Mouse (Mus musculus): ENCODE results near the gene Spag17. TPM values are rescaled to one million over a fixed set of nuclear protein-coding genes. Genes with fewer than 3 reads are reported as not detected.

The Spag17 gene
- polyA plus RNA-seq, 1 experiment from 2014 or later: 0.54 TPM

- Histone ChIP-seq H3K27ac (ENCODE audit: low read depth, low read length) (no peak overlapping the region), H3K36me3 (ENCODE audit: control insufficient read depth, insufficient read depth, low read length) (no peaks in the 10 kb centered on the region)
- no peak for ATAC-seq (replicated peaks; ENCODE audit: insufficient number of reproducible peaks, low FRiP score, low TSS enrichment)
Measured at GRCm38 (mm10) chr3:99945171-99945570, 60.0 kb downstream of the Spag17 start.

DNA sequence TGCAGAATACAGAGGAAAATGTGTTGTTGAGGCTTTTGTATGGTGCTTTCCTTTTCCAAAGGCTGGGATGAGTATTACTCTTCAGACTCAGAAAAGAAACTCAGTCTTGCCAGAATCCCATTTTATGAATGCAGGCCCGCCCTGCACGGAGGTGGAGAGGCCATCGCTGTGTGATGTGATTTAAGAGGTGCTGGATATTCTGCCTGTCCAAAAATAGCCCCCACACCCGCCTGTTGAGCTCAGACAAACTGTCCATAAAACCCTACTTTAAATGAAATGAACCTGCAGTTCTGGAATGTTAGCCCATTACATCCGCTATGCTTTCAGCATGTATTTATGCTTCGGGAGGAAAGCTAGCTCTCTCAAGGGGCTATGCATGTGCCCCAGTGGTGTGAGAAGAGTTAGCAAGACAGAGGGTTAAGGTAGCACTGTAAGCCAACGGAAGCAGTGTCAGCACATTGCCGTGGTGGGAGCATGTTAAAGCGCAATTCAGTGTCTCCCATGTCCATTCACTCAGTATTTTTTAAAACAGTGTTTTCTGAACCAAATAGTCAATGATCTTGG lies 68.9 kb downstream of the Spag17 start:
- Histone ChIP-seq H3K4me1 (ENCODE audit: control insufficient read depth, insufficient read depth, low read length) (no peaks in the 10 kb centered on the region), H3K4me2 (no peak overlapping the region), H3K9ac (ENCODE audit: low read depth, low read length) (no peak overlapping the region), H3K27ac (ENCODE audit: low read depth, low read length) (no peak overlapping the region), H3K27me3 (ENCODE audit: control insufficient read depth, insufficient read depth, low read length) (no peaks in the 10 kb centered on the region), H3K36me3 (ENCODE audit: control insufficient read depth, insufficient read depth, low read length) (no peaks in the 10 kb centered on the region), H3K9me3 (replicated peaks; ENCODE audit: control insufficient read depth, low read length) (no peaks in the 10 kb centered on the region), H3K4me3 (ENCODE audit: low read depth, low read length) (no peak overlapping the region)
- no peak for ATAC-seq (replicated peaks; ENCODE audit: insufficient number of reproducible peaks, low FRiP score, low TSS enrichment)
- 68% methylated on average over 9 of the region's 9 CpGs for WGBS (ENCODE audit: insufficient replicate concordance)

More at GRCm38 (mm10) chr3:99945171-99945570, 60.0 kb downstream of the Spag17 start:
- H3K4me2 ChIP-seq: no peak overlapping the region
- 43% methylated on average over 2 of the region's 2 CpGs for WGBS (ENCODE audit: insufficient replicate concordance)
- H3K4me1 ChIP-seq (ENCODE audit: control insufficient read depth, insufficient read depth, low read length): no peaks in the 10 kb centered on the region
- H3K4me3 ChIP-seq (ENCODE audit: low read depth, low read length): no peak overlapping the region
- H3K9ac ChIP-seq (ENCODE audit: low read depth, low read length): no peak overlapping the region
- no peaks in the 10 kb centered on the region for H3K27me3 ChIP-seq (ENCODE audit: control insufficient read depth, insufficient read depth, low read length)
- H3K9me3 ChIP-seq (replicated peaks; ENCODE audit: control insufficient read depth, low read length): no peaks in the 10 kb centered on the region

GRCm38 (mm10) chr3:99956517-99956916 lies 71.3 kb downstream of the Spag17 start:
- Histone ChIP-seq H3K4me1 (ENCODE audit: control insufficient read depth, insufficient read depth, low read length) (no peaks in the 10 kb centered on the region), H3K27ac (ENCODE audit: low read depth, low read length) (no peak overlapping the region), H3K4me2 (no peak overlapping the region), H3K36me3 (ENCODE audit: control insufficient read depth, insufficient read depth, low read length) (no peaks in the 10 kb centered on the region), H3K4me3 (ENCODE audit: low read depth, low read length) (no peak overlapping the region), H3K27me3 (ENCODE audit: control insufficient read depth, insufficient read depth, low read length) (no peaks in the 10 kb centered on the region), H3K9me3 (replicated peaks; ENCODE audit: control insufficient read depth, low read length) (no peaks in the 10 kb centered on the region), H3K9ac (ENCODE audit: low read depth, low read length) (no peak overlapping the region)
- no peak for ATAC-seq (replicated peaks; ENCODE audit: insufficient number of reproducible peaks, low FRiP score, low TSS enrichment)

GRCm38 (mm10) chr3:99959805-99960485 lies 74.7 kb downstream of the Spag17 start:
- Histone ChIP-seq H3K27me3 (ENCODE audit: control insufficient read depth, insufficient read depth, low read length) (no peaks in the 10 kb centered on the region), H3K4me2 (no peak overlapping the region), H3K4me1 (ENCODE audit: control insufficient read depth, insufficient read depth, low read length) (no peaks in the 10 kb centered on the region), H3K9ac (ENCODE audit: low read depth, low read length) (no peak overlapping the region), H3K36me3 (ENCODE audit: control insufficient read depth, insufficient read depth, low read length) (no peaks in the 10 kb centered on the region), H3K9me3 (replicated peaks; ENCODE audit: control insufficient read depth, low read length) (no peaks in the 10 kb centered on the region), H3K4me3 (ENCODE audit: low read depth, low read length) (no peak overlapping the region), H3K27ac (ENCODE audit: low read depth, low read length) (no peak overlapping the region)
- WGBS (ENCODE audit: insufficient replicate concordance): 73% methylated on average over 7 of the region's 7 CpGs
- no peak for ATAC-seq (replicated peaks; ENCODE audit: insufficient number of reproducible peaks, low FRiP score, low TSS enrichment)

DNA sequence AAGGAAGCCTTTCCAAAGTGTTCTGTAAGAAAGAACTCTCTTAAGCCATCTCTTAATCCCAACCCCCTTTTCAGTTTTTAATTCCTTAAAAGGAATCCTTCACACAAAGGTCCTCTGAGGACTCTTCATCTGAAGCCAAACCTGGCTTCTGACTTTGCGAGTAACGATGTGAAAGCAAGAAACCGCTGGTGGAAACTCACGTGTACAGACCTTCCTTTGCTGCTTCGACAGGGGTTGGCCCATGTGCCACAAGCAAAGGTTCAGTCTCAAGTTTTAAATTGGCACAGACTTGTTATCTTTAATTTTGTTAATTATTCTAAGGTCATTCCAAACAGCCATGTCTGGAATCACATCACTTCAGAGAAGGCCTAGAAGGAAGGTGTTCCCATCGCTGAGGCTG lies 79.1 kb downstream of the Spag17 start:
- ATAC-seq (replicated peaks; ENCODE audit: insufficient number of reproducible peaks, low FRiP score, low TSS enrichment): no peak
- Histone ChIP-seq H3K27ac (ENCODE audit: low read depth, low read length) (no peak overlapping the region), H3K4me2 (no peak overlapping the region), H3K9ac (ENCODE audit: low read depth, low read length) (no peak overlapping the region), H3K9me3 (replicated peaks; ENCODE audit: control insufficient read depth, low read length) (no peaks in the 10 kb centered on the region), H3K27me3 (ENCODE audit: control insufficient read depth, insufficient read depth, low read length) (no peaks in the 10 kb centered on the region), H3K36me3 (ENCODE audit: control insufficient read depth, insufficient read depth, low read length) (no peaks in the 10 kb centered on the region), H3K4me1 (ENCODE audit: control insufficient read depth, insufficient read depth, low read length) (no peaks in the 10 kb centered on the region), H3K4me3 (ENCODE audit: low read depth, low read length) (no peak overlapping the region)
- 84% methylated on average over 6 of the region's 6 CpGs for WGBS (ENCODE audit: insufficient replicate concordance)

DNA sequence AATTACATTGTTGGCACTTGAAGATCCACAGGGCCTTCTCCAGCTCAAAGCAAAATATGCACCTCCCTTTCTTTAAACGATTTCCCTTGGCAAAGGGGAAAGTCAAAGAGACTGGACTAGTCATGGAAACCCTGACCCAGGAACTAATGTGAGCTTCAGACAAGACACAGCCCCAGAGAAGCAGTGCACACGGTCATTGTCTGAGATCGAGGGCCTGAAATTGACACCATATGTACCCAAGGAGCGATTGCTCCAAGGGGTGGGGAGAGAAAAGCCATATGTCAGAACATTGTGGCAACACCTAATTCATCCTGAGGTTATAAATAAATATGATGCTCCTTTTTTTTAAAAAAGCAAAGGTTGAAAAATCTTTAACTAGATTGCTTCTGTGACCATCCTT lies 80.7 kb downstream of the Spag17 start:
- Histone ChIP-seq H3K9me3 (replicated peaks; ENCODE audit: control insufficient read depth, low read length) (no peaks in the 10 kb centered on the region), H3K4me1 (ENCODE audit: control insufficient read depth, insufficient read depth, low read length) (no peaks in the 10 kb centered on the region), H3K27ac (ENCODE audit: low read depth, low read length) (no peak overlapping the region), H3K9ac (ENCODE audit: low read depth, low read length) (no peak overlapping the region), H3K4me3 (ENCODE audit: low read depth, low read length) (no peak overlapping the region), H3K27me3 (ENCODE audit: control insufficient read depth, insufficient read depth, low read length) (no peaks in the 10 kb centered on the region), H3K36me3 (ENCODE audit: control insufficient read depth, insufficient read depth, low read length) (no peaks in the 10 kb centered on the region), H3K4me2 (no peak overlapping the region)
- 73% methylated on average over 4 of the region's 4 CpGs for WGBS (ENCODE audit: insufficient replicate concordance)
- ATAC-seq (replicated peaks; ENCODE audit: insufficient number of reproducible peaks, low FRiP score, low TSS enrichment): no peak

DNA sequence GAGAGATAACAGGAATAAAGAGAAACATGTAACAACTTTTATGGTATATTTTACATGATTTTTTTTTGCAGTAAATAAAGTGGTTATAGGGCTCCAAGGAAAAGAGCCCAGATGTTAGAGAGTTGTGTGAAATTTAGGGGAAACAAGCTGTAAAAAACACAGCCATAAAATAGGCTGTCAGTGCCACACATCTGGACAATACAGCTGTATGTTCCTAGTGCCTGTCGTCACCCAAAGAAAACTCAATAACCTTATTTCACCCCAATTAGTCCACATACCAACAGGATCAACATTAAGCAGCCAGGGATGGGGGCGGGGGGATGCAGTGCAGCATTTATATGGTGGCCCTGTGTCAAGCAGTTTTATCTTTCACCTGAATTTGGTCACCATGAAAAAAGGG lies 81.1 kb downstream of the Spag17 start:
- no peak for ATAC-seq (replicated peaks; ENCODE audit: insufficient number of reproducible peaks, low FRiP score, low TSS enrichment)
- Histone ChIP-seq H3K4me3 (ENCODE audit: low read depth, low read length) (no peak overlapping the region), H3K9me3 (replicated peaks; ENCODE audit: control insufficient read depth, low read length) (no peaks in the 10 kb centered on the region), H3K9ac (ENCODE audit: low read depth, low read length) (no peak overlapping the region), H3K27me3 (ENCODE audit: control insufficient read depth, insufficient read depth, low read length) (no peaks in the 10 kb centered on the region), H3K27ac (ENCODE audit: low read depth, low read length) (no peak overlapping the region), H3K4me1 (ENCODE audit: control insufficient read depth, insufficient read depth, low read length) (no peaks in the 10 kb centered on the region), H3K36me3 (ENCODE audit: control insufficient read depth, insufficient read depth, low read length) (no peaks in the 10 kb centered on the region), H3K4me2 (no peak overlapping the region)
- WGBS (ENCODE audit: insufficient replicate concordance): 66% methylated on average over 2 of the region's 2 CpGs

- 60% methylated on average over 5 of the region's 5 CpGs for WGBS (ENCODE audit: insufficient replicate concordance)
- no peaks in the 10 kb centered on the region for H3K27me3 ChIP-seq (ENCODE audit: control insufficient read depth, insufficient read depth, low read length)
- no peak overlapping the region for H3K9ac ChIP-seq (ENCODE audit: low read depth, low read length)
- H3K27ac ChIP-seq (ENCODE audit: low read depth, low read length): no peak overlapping the region
- no peaks in the 10 kb centered on the region for H3K9me3 ChIP-seq (replicated peaks; ENCODE audit: control insufficient read depth, low read length)
- no peaks in the 10 kb centered on the region for H3K36me3 ChIP-seq (ENCODE audit: control insufficient read depth, insufficient read depth, low read length)
- no peaks in the 10 kb centered on the region for H3K4me1 ChIP-seq (ENCODE audit: control insufficient read depth, insufficient read depth, low read length)
- H3K4me3 ChIP-seq (ENCODE audit: low read depth, low read length): no peak overlapping the region
- no peak overlapping the region for H3K4me2 ChIP-seq
- no peak for ATAC-seq (replicated peaks; ENCODE audit: insufficient number of reproducible peaks, low FRiP score, low TSS enrichment)
Measured at GRCm38 (mm10) chr3:99970766-99971165, 85.6 kb downstream of the Spag17 start.

- Histone ChIP-seq H3K27ac (ENCODE audit: low read depth, low read length) (no peak overlapping the region), H3K9me3 (replicated peaks; ENCODE audit: control insufficient read depth, low read length) (no peaks in the 10 kb centered on the region), H3K4me1 (ENCODE audit: control insufficient read depth, insufficient read depth, low read length) (no peaks in the 10 kb centered on the region), H3K27me3 (ENCODE audit: control insufficient read depth, insufficient read depth, low read length) (no peaks in the 10 kb centered on the region), H3K9ac (ENCODE audit: low read depth, low read length) (no peak overlapping the region), H3K36me3 (ENCODE audit: control insufficient read depth, insufficient read depth, low read length) (no peaks in the 10 kb centered on the region), H3K4me3 (ENCODE audit: low read depth, low read length) (no peak overlapping the region), H3K4me2 (no peak overlapping the region)
- WGBS (ENCODE audit: insufficient replicate concordance): 59% methylated on average over 7 of the region's 7 CpGs
- ATAC-seq (replicated peaks; ENCODE audit: insufficient number of reproducible peaks, low FRiP score, low TSS enrichment): no peak
Measured at GRCm38 (mm10) chr3:99981046-99981445, 95.8 kb downstream of the Spag17 start.

Data from heart, embryonic 11.5 days (tissue).